Mouse (Mus musculus) heart, adult 2 months (tissue): ENCODE results near the gene Lpar1.
A peak's percentile ranks its signal among the peaks of the same experiment; 100 is the strongest.

Experiments used
- CTCF ChIP-seq: fragments of 200-600 bp; IDR thresholded peaks from 2 replicates; pipeline ENCODE4 v1.8.1; 2022; ENCODE audit warnings: antibody characterized with exemption, mild to moderate bottlenecking, moderate library complexity
- POLR2A ChIP-seq: fragments of 200-500 bp; IDR thresholded peaks from 2 replicates; pipeline ENCODE4 v1.6.1; 2011; ENCODE audit warnings: mild to moderate bottlenecking, low read depth, low read length, control low read depth; ENCODE audit not compliant: insufficient read depth

- TF ChIP-seq CTCF: peak; percentile 26
- TF ChIP-seq POLR2A: no peak
These were observed 116.4 kb downstream of the Lpar1 start for GRCm38 (mm10) chr4:58437271-58437670.
